Mouse (Mus musculus) midbrain, embryonic 16.5 days (tissue): ENCODE measurements around the gene Med23. TPM values are rescaled to one million over a fixed set of nuclear protein-coding genes. Genes with fewer than 3 reads are reported as not detected.

Experiments
- ATAC-seq: fragments of 200-750 bp; cut with Nextera tagmentation; 2 replicates; pipeline ENCODE4 v1.8.0; 2017; ENCODE audit warnings: moderate TSS enrichment
- H3K27ac ChIP-seq: fragments of 300-500 bp; sonication (generic); 2 replicates; pipeline ENCODE4 v1.5.1; 2014; ENCODE audit warnings: mild to moderate bottlenecking, low read length, mixed read lengths
- H3K27me3 ChIP-seq: fragments of 300-500 bp; sonication (generic); 2 replicates; pipeline ENCODE4 v1.6.1; 2014; ENCODE audit warnings: low read depth, low read length, mixed read lengths; ENCODE audit not compliant: control insufficient read depth, insufficient read depth
- H3K36me3 ChIP-seq: fragments of 300-500 bp; sonication (generic); 2 replicates; pipeline ENCODE4 v1.6.1; 2014; ENCODE audit warnings: mild to moderate bottlenecking, low read length, moderate library complexity, mixed read lengths; ENCODE audit not compliant: control insufficient read depth, insufficient read depth
- H3K4me1 ChIP-seq: fragments of 300-500 bp; sonication (generic); 2 replicates; pipeline ENCODE4 v1.6.1; 2014; ENCODE audit warnings: mild to moderate bottlenecking, low read length, mixed read lengths; ENCODE audit not compliant: control insufficient read depth, insufficient read depth
- H3K4me2 ChIP-seq: fragments of 300-500 bp; sonication (generic); 2 replicates; pipeline ENCODE4 v1.6.1; 2014; ENCODE audit warnings: mild to moderate bottlenecking, low read length, mixed read lengths
- H3K4me3 ChIP-seq: fragments of 300-500 bp; sonication (generic); 2 replicates; pipeline ENCODE4 v1.5.1; 2014; ENCODE audit warnings: low read depth, mild to moderate bottlenecking, low read length, moderate library complexity, mixed read lengths
- H3K9ac ChIP-seq: fragments of 300-500 bp; sonication (generic); 2 replicates; pipeline ENCODE4 v1.6.1; 2014; ENCODE audit warnings: low read depth, low read length, mixed read lengths
- H3K9me3 ChIP-seq: fragments of 300-500 bp; sonication (generic); replicated peaks from 2 replicates; pipeline ENCODE4 v1.6.1; 2014; ENCODE audit warnings: mild to moderate bottlenecking, low read length, mixed read lengths; ENCODE audit not compliant: control insufficient read depth, poor library complexity, severe bottlenecking
- WGBS: fragments of 180-500 bp; shearing (Covaris S2); extraction: QIAGEN DNeasy Blood & Tissue Kit; methylation state at CpG from one replicate; pipeline ENCODE4 v1.1.7; 2014; 5-methylcytosine and 5-hydroxymethylcytosine counted together
- polyA plus RNA-seq: library from polyadenylated mRNA; unstranded; fragments of >200 nt; fragmentation: Nextera tagmentation; extraction: Ambion mirVana; gene quantifications from 2 replicates; pipeline ENCODE4 v1.2.1, GENCODE M21; 2015

The Med23 gene
- polyA plus RNA-seq, 1 experiment from 2014 or later: 28.7 TPM

- Histone ChIP-seq H3K9me3 (no peaks in the 10 kb centered on the region), H3K9ac (no peak overlapping the region), H3K4me1 (no peaks in the 10 kb centered on the region), H3K4me3 (no peak overlapping the region), H3K27me3 (no peaks in the 10 kb centered on the region), H3K36me3 (no peaks in the 10 kb centered on the region), H3K4me2 (no peak overlapping the region), H3K27ac (no peak overlapping the region)
- 93% methylated on average over 4 of the region's 4 CpGs for WGBS
- ATAC-seq: no peak
Observed at GRCm38 (mm10) chr10:24828136-24828535, 41.6 kb upstream of the Med23 start.

GRCm38 (mm10) chr10:24830448-24830847 lies 39.3 kb upstream of the Med23 start:
- Histone ChIP-seq H3K9ac (no peak overlapping the region), H3K4me3 (no peak overlapping the region), H3K27me3 (no peaks in the 10 kb centered on the region), H3K9me3 (no peaks in the 10 kb centered on the region), H3K36me3 (no peaks in the 10 kb centered on the region), H3K4me1 (peaks cover 3% of the 10 kb centered on the region), H3K4me2 (no peak overlapping the region), H3K27ac (no peak overlapping the region)
- ATAC-seq: no peak
- WGBS: 91% methylated on average over 5 of the region's 5 CpGs

GRCm38 (mm10) chr10:24831377-24832095 lies 38.2 kb upstream of the Med23 start:
- H3K4me2 ChIP-seq: no peak overlapping the region
- WGBS: 73% methylated on average over 14 of the region's 15 CpGs
- ATAC-seq: no peak

GRCm38 (mm10) chr10:24832306-24832705 lies 37.5 kb upstream of the Med23 start:
- H3K9me3 ChIP-seq: no peaks in the 10 kb centered on the region
- no peaks in the 10 kb centered on the region for H3K36me3 ChIP-seq
- peaks cover 13% of the 10 kb centered on the region for H3K4me1 ChIP-seq
- no peak overlapping the region for H3K4me3 ChIP-seq
- no peaks in the 10 kb centered on the region for H3K27me3 ChIP-seq
- WGBS: 93% methylated on average over 9 of the region's 9 CpGs
- no peak overlapping the region for H3K4me2 ChIP-seq
- H3K9ac ChIP-seq: no peak overlapping the region
- no peak overlapping the region for H3K27ac ChIP-seq
- ATAC-seq: no peak

More at GRCm38 (mm10) chr10:24831377-24832095, 38.2 kb upstream of the Med23 start:
- no peak overlapping the region for H3K9ac ChIP-seq
- H3K36me3 ChIP-seq: no peaks in the 10 kb centered on the region
- no peaks in the 10 kb centered on the region for H3K27me3 ChIP-seq
- H3K9me3 ChIP-seq: no peaks in the 10 kb centered on the region
- no peak overlapping the region for H3K4me3 ChIP-seq
- peaks cover 11% of the 10 kb centered on the region for H3K4me1 ChIP-seq
- no peak overlapping the region for H3K27ac ChIP-seq

- 0 out of 2 replicates have a peak, but pooled peaks have one; percentile 9 for ATAC-seq
- H3K36me3 ChIP-seq: no peaks in the 10 kb centered on the region
- no peaks in the 10 kb centered on the region for H3K27me3 ChIP-seq
- H3K4me2 ChIP-seq: peak overlapping the region; percentile 62
- peaks cover 13% of the 10 kb centered on the region for H3K4me1 ChIP-seq
- peak overlapping the region; percentile 35 for H3K4me3 ChIP-seq
- 8% methylated on average over 4 of the region's 4 CpGs for WGBS
- no peaks in the 10 kb centered on the region for H3K9me3 ChIP-seq
- H3K27ac ChIP-seq: no peak overlapping the region
- no peak overlapping the region for H3K9ac ChIP-seq
Observed at GRCm38 (mm10) chr10:24834634-24835371, 35.0 kb upstream of the Med23 start.

- ATAC-seq: peak; percentile 79
- Histone ChIP-seq H3K27me3 (no peaks in the 10 kb centered on the region), H3K4me2 (peak overlapping the region; percentile 62), H3K4me1 (peaks cover 13% of the 10 kb centered on the region), H3K9me3 (no peaks in the 10 kb centered on the region), H3K36me3 (no peaks in the 10 kb centered on the region), H3K9ac (peak overlapping the region; percentile 55), H3K4me3 (peak overlapping the region; percentile 35), H3K27ac (peak overlapping the region; percentile 58; the same call in 1 of the 2 replicates)
- 9% methylated on average over 12 of the region's 12 CpGs for WGBS
Observed at GRCm38 (mm10) chr10:24835702-24836342, 34.0 kb upstream of the Med23 start.

- H3K36me3 ChIP-seq: no peaks in the 10 kb centered on the region
- H3K9ac ChIP-seq: peak overlapping the region; percentile 55; the same call in 1 of the 2 replicates
- H3K27ac ChIP-seq: no peak overlapping the region
- no peaks in the 10 kb centered on the region for H3K9me3 ChIP-seq
- no peaks in the 10 kb centered on the region for H3K27me3 ChIP-seq
- peak; percentile 58; the same call in 1 of the 2 replicates for ATAC-seq
- H3K4me3 ChIP-seq: peak overlapping the region; percentile 35
- H3K4me1 ChIP-seq: peaks cover 13% of the 10 kb centered on the region
- WGBS: 62% methylated on average over 4 of the region's 4 CpGs
- peak overlapping the region; percentile 62 for H3K4me2 ChIP-seq
Observed at GRCm38 (mm10) chr10:24836366-24837038, 33.3 kb upstream of the Med23 start.

- 96% methylated on average over 4 of the region's 4 CpGs for WGBS
- Histone ChIP-seq H3K27ac (no peak overlapping the region), H3K9ac (no peak overlapping the region), H3K9me3 (no peaks in the 10 kb centered on the region), H3K4me2 (no peak overlapping the region), H3K4me1 (peaks cover 9% of the 10 kb centered on the region), H3K27me3 (no peaks in the 10 kb centered on the region), H3K4me3 (no peak overlapping the region), H3K36me3 (no peaks in the 10 kb centered on the region)
- no peak for ATAC-seq
Observed at GRCm38 (mm10) chr10:24840795-24841194, 29.0 kb upstream of the Med23 start.
